Mouse (Mus musculus) intestine, embryonic 14.5 days (tissue): ENCODE measurements around the gene Gpr179. TPM values are rescaled to one million over a fixed set of nuclear protein-coding genes. Genes with fewer than 3 reads are reported as not detected.

Experiments
- ATAC-seq: fragments of 200-750 bp; cut with Nextera tagmentation; replicated peaks from 2 replicates; pipeline ENCODE4 v1.8.0; 2017; ENCODE audit warnings: low read depth, moderate number of reproducible peaks, moderate TSS enrichment, moderate library complexity; ENCODE audit not compliant: low FRiP score, low TSS enrichment
- DNase-seq: peaks from one replicate; pipeline ENCODE4 v3.0.0-alpha.2; 2018; ENCODE audit warnings: low spot score
- H3K27ac ChIP-seq: fragments of 300-500 bp; sonication (generic); 2 replicates; pipeline ENCODE4 v1.5.1; 2014; ENCODE audit warnings: low read depth, mild to moderate bottlenecking, control low read depth
- H3K27me3 ChIP-seq: fragments of 300-500 bp; sonication (generic); replicated peaks from 2 replicates; pipeline ENCODE4 v1.6.1; 2014; ENCODE audit warnings: low read length, control low read depth; ENCODE audit not compliant: control insufficient read depth, insufficient read depth
- H3K36me3 ChIP-seq: fragments of 300-500 bp; sonication (generic); 2 replicates; pipeline ENCODE4 v1.6.1; 2014; ENCODE audit warnings: low read length, control low read depth; ENCODE audit not compliant: control insufficient read depth, insufficient read depth
- H3K4me1 ChIP-seq: fragments of 300-500 bp; sonication (generic); replicated peaks from 2 replicates; pipeline ENCODE4 v1.6.1; 2014; ENCODE audit warnings: low read length, control low read depth, mixed read lengths; ENCODE audit not compliant: control insufficient read depth, insufficient read depth
- H3K4me2 ChIP-seq: fragments of 300-500 bp; sonication (generic); 2 replicates; pipeline ENCODE4 v1.6.1; 2014; ENCODE audit warnings: low read length
- H3K4me3 ChIP-seq: fragments of 300-500 bp; sonication (generic); 2 replicates; pipeline ENCODE4 v1.5.1; 2014; ENCODE audit warnings: low read depth, low read length, control low read depth, mixed read lengths
- H3K9ac ChIP-seq: fragments of 300-500 bp; sonication (generic); 2 replicates; pipeline ENCODE4 v1.6.1; 2014; ENCODE audit warnings: mild to moderate bottlenecking, low read length
- H3K9me3 ChIP-seq: fragments of 300-500 bp; sonication (generic); 2 replicates; pipeline ENCODE4 v1.6.1; 2016; ENCODE audit warnings: low read length, control low read depth; ENCODE audit not compliant: control insufficient read depth
- WGBS: fragments of 180-500 bp; shearing (Covaris S2); extraction: QIAGEN DNeasy Blood & Tissue Kit; methylation state at CpG from one replicate; pipeline ENCODE4 v1.1.7; 2014; 5-methylcytosine and 5-hydroxymethylcytosine counted together
- polyA plus RNA-seq: library from polyadenylated mRNA; unstranded; fragments of >200 nt; fragmentation: Nextera tagmentation; extraction: Ambion mirVana; gene quantifications from 2 replicates; pipeline ENCODE4 v1.2.1, GENCODE M21; 2014

Gene Gpr179
- polyA plus RNA-seq, 1 experiment from 2014 or later: 0.15 TPM

DNA sequence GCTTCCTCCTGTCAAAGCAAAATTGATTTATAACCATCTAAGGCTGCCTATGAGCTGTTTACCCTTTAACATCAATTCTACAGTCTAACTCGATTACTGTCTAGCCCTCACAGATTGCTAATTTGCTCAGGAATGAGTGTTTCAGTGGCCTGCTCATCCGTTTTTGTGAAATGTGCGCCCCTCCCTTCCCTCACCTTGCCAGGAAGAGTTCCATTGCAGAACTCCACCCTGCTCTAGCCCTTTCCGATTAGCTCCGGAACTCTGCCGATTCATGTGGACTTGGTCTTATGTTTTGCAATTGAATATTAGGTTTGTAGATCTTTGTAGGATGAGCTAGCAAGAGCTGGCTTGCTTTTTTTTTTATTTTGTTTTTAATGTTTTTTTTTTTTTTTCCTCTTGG lies 69.7 kb downstream of the Gpr179 start:
- Histone ChIP-seq H3K9ac (no peak overlapping the region), H3K36me3 (no peaks in the 10 kb centered on the region), H3K4me2 (no peak overlapping the region), H3K4me1 (peaks cover 11% of the 10 kb centered on the region; the same call in 1 of the 2 replicates), H3K27ac (no peak overlapping the region), H3K9me3 (no peaks in the 10 kb centered on the region), H3K4me3 (no peak overlapping the region), H3K27me3 (no peaks in the 10 kb centered on the region)
- DNase-seq: no peak
- 77% methylated on average over 6 of the region's 6 CpGs for WGBS
- no peak for ATAC-seq

Other genes starting within 250 kb of the Gpr179 start
- 0.07 TPM in 1 of 2 replicates, not detected in the other for gene Tbx21, start 236.7 kb downstream of the Gpr179 start, polyA plus RNA-seq
- 3.2 and 3.9 TPM in 2 replicates for gene Tbkbp1, start 200.6 kb downstream of the Gpr179 start, polyA plus RNA-seq
- 79.9 and 86.0 TPM in 2 replicates for gene Kpnb1, start 164.2 kb downstream of the Gpr179 start, polyA plus RNA-seq
- 83.1 and 90.0 TPM in 2 replicates for gene Npepps, start 71.4 kb downstream of the Gpr179 start, polyA plus RNA-seq
- gene Mrpl45, start 36.4 kb downstream of the Gpr179 start, polyA plus RNA-seq: 52.1 and 55.5 TPM in 2 replicates
- gene Socs7, start 10.5 kb upstream of the Gpr179 start, polyA plus RNA-seq: 2.1 and 2.5 TPM in 2 replicates
- gene Arhgap23, start 63.5 kb upstream of the Gpr179 start, polyA plus RNA-seq: 5.0 and 5.1 TPM in 2 replicates
- gene 4933428G20Rik, start 148.3 kb upstream of the Gpr179 start, polyA plus RNA-seq: 0.12 TPM in 2 replicates
- gene Srcin1, start 224.1 kb upstream of the Gpr179 start, polyA plus RNA-seq: 0.16 and 0.30 TPM in 2 replicates